Mouse (Mus musculus) liver, embryonic 16.5 days (tissue): ENCODE results near the gene Grin2b. TPM values are rescaled to one million over a fixed set of nuclear protein-coding genes. Genes with fewer than 3 reads are reported as not detected.

Source experiments
- ATAC-seq: fragments of 200-750 bp; cut with Nextera tagmentation; 2 replicates; pipeline ENCODE4 v1.8.0; 2017; ENCODE audit warnings: low read depth, mild to moderate bottlenecking, moderate number of reproducible peaks, moderate library complexity
- H3K27ac ChIP-seq: fragments of 300-500 bp; sonication (generic); 2 replicates; pipeline ENCODE4 v1.5.1; 2014; ENCODE audit warnings: mild to moderate bottlenecking, low read length
- H3K27me3 ChIP-seq: fragments of 300-500 bp; sonication (generic); 2 replicates; pipeline ENCODE4 v1.6.1; 2014; ENCODE audit warnings: low read depth, low read length, mixed read lengths; ENCODE audit not compliant: control insufficient read depth, insufficient read depth
- H3K36me3 ChIP-seq: fragments of 300-500 bp; sonication (generic); 2 replicates; pipeline ENCODE4 v1.6.1; 2014; ENCODE audit warnings: mild to moderate bottlenecking; ENCODE audit not compliant: control insufficient read depth, insufficient read depth
- H3K4me1 ChIP-seq: fragments of 300-500 bp; sonication (generic); 2 replicates; pipeline ENCODE4 v1.6.1; 2014; ENCODE audit warnings: low read depth, low read length, mixed read lengths; ENCODE audit not compliant: control insufficient read depth
- H3K4me2 ChIP-seq: fragments of 300-500 bp; sonication (generic); 2 replicates; pipeline ENCODE4 v1.6.1; 2014; ENCODE audit warnings: low read depth, low read length, mixed read lengths
- H3K4me3 ChIP-seq: fragments of 300-500 bp; sonication (generic); 2 replicates; pipeline ENCODE4 v1.5.1; 2014; ENCODE audit warnings: low read depth, mild to moderate bottlenecking, low read length
- H3K9ac ChIP-seq: fragments of 300-500 bp; sonication (generic); 2 replicates; pipeline ENCODE4 v1.6.1; 2014; ENCODE audit warnings: low read depth, low read length
- H3K9me3 ChIP-seq: fragments of 300-500 bp; sonication (generic); replicated peaks from 2 replicates; pipeline ENCODE4 v1.6.1; 2016; ENCODE audit warnings: low read length; ENCODE audit not compliant: control insufficient read depth
- WGBS: fragments of 180-500 bp; shearing (Covaris S2); extraction: QIAGEN DNeasy Blood & Tissue Kit; methylation state at CpG from one replicate; pipeline ENCODE4 v1.1.7; 2014; ENCODE audit not compliant: insufficient replicate concordance; 5-methylcytosine and 5-hydroxymethylcytosine counted together
- polyA plus RNA-seq: library from polyadenylated mRNA; unstranded; fragments of >200 nt; fragmentation: Nextera tagmentation; extraction: Ambion mirVana; gene quantifications from 2 replicates; pipeline ENCODE4 v1.2.1, GENCODE M21; 2015

The Grin2b gene
- polyA plus RNA-seq, 1 experiment from 2014 or later: not detected

DNA sequence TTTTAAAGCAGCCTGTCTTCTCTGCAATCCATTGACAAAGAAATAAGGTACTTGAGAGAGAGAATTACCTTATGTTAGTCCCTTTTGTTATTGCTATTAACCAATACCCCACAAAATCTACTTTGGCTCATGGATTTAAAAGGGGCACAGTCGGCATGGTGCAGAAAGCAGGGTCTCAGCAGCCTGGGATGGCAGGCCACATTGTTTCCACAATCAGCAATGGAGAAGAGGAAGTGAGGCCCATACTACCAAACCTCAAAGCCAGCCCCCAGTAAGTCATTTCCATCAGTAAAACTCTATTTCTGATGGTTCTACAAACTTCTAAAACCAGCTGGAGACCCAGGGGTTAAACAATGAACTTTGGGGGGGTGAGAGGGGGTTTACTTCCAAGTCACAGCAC, 417.2 kb downstream of the Grin2b start:
- H3K36me3 ChIP-seq: no peaks in the 10 kb centered on the region
- no peaks in the 10 kb centered on the region for H3K9me3 ChIP-seq
- H3K27me3 ChIP-seq: no peaks in the 10 kb centered on the region
- no peak for ATAC-seq
- no peaks in the 10 kb centered on the region for H3K4me1 ChIP-seq
- WGBS: 32% methylated on average over 1 of the region's 1 CpGs
- no peak overlapping the region for H3K9ac ChIP-seq
- no peak overlapping the region for H3K4me2 ChIP-seq
- H3K4me3 ChIP-seq: no peak overlapping the region
- H3K27ac ChIP-seq: no peak overlapping the region

DNA sequence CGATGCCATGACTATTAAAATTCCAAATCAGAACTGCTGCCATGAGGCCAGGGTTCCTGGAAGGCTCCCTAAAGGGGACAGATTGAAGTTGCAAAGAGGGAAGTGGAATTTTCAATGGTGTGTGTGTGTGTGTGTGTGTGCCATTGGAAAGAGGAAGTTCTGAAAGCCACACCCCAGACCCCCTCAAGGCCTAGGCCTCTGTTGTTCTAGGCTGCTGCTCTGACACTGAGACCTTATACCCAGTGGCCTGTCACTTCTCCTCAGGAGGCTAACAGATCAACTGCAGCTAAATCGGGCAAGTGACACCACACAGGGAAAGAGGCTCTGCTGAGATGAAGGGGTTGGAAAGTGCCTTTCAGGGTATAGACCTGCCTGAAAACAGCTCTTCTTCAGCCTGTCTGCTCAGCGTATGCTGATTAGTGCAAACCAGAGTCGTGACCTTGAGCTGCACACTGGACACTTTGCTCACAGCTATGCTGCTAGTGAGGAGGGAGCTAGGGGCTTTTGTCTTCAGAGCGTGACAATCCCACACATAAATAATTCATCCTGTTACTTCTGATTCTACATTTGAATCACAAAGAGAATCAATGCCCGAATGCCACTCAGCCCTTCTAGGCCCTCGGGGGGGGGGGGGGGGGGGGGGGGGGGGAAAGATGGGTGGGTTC, 424.8 kb downstream of the Grin2b start:
- Histone ChIP-seq H3K36me3 (no peaks in the 10 kb centered on the region), H3K4me2 (no peak overlapping the region), H3K27me3 (no peaks in the 10 kb centered on the region), H3K9me3 (no peaks in the 10 kb centered on the region), H3K4me3 (no peak overlapping the region), H3K9ac (no peak overlapping the region), H3K27ac (no peak overlapping the region), H3K4me1 (no peaks in the 10 kb centered on the region)
- 62% methylated on average over 6 of the region's 7 CpGs for WGBS
- 0 out of 2 replicates have a peak, but pooled peaks have one; percentile 24 for ATAC-seq

DNA sequence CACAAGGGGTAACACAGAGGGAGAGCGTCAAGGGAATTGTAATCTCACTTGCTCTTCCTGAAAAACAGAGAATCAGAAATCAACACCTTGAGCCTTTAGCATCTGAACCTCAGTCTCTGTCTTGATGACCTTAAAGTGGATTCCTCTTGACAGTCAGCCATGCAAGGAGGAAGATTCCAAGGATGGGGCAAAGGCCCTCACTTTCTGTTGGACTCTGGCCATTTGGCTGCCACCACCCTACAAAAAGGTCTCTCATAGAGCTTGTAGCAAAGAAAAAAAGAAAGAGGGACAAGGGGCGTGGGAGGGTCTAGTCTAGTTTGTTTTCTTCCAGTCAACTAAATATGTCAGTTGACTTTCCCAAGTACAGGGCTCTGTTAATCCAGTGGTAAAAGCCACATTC, 427.7 kb downstream of the Grin2b start:
- Histone ChIP-seq H3K36me3 (no peaks in the 10 kb centered on the region), H3K4me1 (no peaks in the 10 kb centered on the region), H3K9ac (no peak overlapping the region), H3K27ac (no peak overlapping the region), H3K27me3 (no peaks in the 10 kb centered on the region), H3K9me3 (no peaks in the 10 kb centered on the region), H3K4me2 (no peak overlapping the region), H3K4me3 (no peak overlapping the region)
- 58% methylated on average over 2 of the region's 2 CpGs for WGBS
- ATAC-seq: no peak

DNA sequence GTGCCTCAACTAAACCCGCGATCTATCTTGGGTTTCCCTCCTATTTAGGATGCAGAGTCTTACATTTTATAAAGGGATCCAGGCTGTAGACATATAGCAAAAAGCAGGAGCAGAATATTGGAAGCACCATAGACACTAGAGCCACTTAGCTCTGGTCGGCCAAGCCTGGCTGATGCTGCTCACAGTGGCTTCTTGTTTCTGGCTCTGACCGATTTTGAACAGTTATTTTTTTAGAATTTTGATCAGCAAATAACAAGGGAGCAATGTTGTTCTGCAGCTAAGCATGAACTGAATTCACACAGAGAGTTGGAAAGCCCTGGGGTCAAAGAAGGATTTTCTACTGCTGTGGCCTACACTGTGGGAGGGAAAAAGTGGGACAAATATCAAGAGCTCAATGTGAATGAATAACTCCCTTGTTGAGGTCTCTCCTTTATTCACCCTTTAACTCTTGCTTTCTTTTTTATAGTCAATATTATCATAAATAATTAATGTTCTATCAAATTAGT, 439.0 kb downstream of the Grin2b start:
- WGBS: 71% methylated on average over 4 of the region's 4 CpGs
- no peak overlapping the region for H3K4me2 ChIP-seq
- H3K4me1 ChIP-seq: no peaks in the 10 kb centered on the region
- no peaks in the 10 kb centered on the region for H3K36me3 ChIP-seq
- H3K27me3 ChIP-seq: no peaks in the 10 kb centered on the region
- H3K9ac ChIP-seq: no peak overlapping the region
- no peak overlapping the region for H3K27ac ChIP-seq
- no peak for ATAC-seq
- H3K4me3 ChIP-seq: no peak overlapping the region
- peaks cover 4% of the 10 kb centered on the region; the same call in 1 of the 2 replicates for H3K9me3 ChIP-seq

DNA sequence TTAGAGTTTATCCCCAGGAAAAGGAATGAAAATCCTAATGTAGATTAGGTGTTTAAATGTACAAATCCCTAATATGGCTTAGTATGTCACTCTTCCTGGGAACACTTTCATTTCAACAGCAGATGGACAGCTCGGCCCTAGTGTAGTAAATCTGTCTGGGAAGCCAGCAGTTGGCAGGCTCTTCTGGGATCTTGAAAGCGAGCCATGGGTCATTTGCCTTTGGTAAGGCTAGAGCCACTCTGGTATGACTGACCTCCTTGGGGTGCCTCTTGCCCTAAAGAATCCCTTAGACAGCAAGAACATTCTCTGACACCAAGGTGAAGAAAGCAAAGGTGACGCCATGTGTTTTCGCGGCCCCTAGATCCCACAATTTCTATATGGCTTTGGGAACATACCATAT, 446.2 kb downstream of the Grin2b start:
- no peak overlapping the region for H3K27ac ChIP-seq
- 70% methylated on average over 5 of the region's 5 CpGs for WGBS
- no peaks in the 10 kb centered on the region for H3K27me3 ChIP-seq
- H3K9me3 ChIP-seq: no peaks in the 10 kb centered on the region; the same call in 1 of the 2 replicates
- no peak for ATAC-seq
- no peak overlapping the region for H3K4me3 ChIP-seq
- H3K4me2 ChIP-seq: no peak overlapping the region
- no peak overlapping the region for H3K9ac ChIP-seq
- no peaks in the 10 kb centered on the region for H3K4me1 ChIP-seq
- H3K36me3 ChIP-seq: no peaks in the 10 kb centered on the region

DNA sequence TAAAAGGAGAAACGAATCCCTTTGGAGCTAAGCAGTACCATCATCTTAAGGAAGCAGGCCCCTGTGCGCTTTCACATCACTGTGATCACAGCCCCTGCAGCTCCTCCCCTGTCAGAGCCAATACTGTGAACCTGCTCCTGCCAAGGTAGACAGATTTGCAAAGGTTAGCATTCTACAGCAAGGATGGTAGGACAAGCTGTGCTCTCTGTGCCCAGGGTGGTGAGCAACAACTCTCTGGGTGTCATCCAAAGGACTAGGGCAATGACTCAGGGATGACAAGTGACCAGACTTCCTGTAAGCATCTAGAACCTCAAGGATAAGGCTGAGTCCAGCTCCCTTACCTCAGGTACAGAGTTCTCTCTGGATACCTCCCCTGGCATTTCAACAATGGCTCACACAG, 451.6 kb downstream of the Grin2b start:
- no peak for ATAC-seq
- Histone ChIP-seq H3K27me3 (no peaks in the 10 kb centered on the region), H3K9me3 (no peaks in the 10 kb centered on the region; the same call in 1 of the 2 replicates), H3K4me1 (no peaks in the 10 kb centered on the region), H3K36me3 (no peaks in the 10 kb centered on the region), H3K9ac (no peak overlapping the region), H3K27ac (no peak overlapping the region), H3K4me3 (no peak overlapping the region), H3K4me2 (no peak overlapping the region)
- WGBS: 57% methylated on average over 2 of the region's 2 CpGs

DNA sequence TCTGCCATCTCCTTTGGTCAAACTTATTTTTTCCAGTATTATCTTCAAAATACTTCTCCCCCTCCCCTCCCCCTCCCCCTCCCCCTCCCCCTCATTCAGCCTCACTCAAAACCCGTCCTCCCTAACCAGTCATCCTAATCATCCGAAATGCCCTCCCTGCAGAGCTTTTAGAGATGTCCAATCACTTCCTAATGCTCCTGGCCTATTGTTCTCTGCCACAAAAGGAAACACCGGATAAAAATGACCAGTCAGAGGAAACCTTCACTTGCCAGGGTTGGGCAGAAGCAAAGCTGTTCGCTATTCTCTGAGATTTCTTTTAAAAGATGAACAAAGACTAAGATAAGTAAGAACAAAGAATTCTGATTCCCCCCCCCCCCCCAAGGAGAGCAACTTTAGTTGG, 458.4 kb downstream of the Grin2b start:
- 40% methylated on average over 4 of the region's 4 CpGs for WGBS
- H3K4me2 ChIP-seq: no peak overlapping the region
- no peaks in the 10 kb centered on the region for H3K4me1 ChIP-seq
- H3K9me3 ChIP-seq: no peaks in the 10 kb centered on the region
- ATAC-seq: no peak
- H3K27ac ChIP-seq: no peak overlapping the region
- no peak overlapping the region for H3K4me3 ChIP-seq
- no peak overlapping the region for H3K9ac ChIP-seq
- H3K36me3 ChIP-seq: no peaks in the 10 kb centered on the region
- no peaks in the 10 kb centered on the region for H3K27me3 ChIP-seq

DNA sequence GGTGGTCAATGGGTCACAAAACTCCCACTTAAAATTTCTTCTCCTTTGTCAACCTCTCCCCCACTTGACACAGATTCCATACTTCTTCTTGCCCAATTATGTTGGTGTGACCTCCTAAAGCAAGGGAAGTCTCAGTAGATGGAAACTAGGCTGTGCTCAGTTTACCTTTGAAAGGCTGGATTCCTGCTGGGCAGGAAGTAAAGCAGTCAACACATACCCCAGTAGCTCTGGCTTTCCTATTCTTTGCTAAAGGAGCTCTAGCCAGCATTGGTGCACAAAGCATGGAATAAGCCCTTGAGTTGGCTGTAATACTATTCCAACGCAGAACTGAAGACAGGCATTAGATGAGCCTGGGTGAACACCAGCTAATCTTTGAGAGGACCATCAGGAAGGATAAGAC, 459.1 kb downstream of the Grin2b start:
- Histone ChIP-seq H3K9me3 (no peaks in the 10 kb centered on the region), H3K27me3 (no peaks in the 10 kb centered on the region), H3K27ac (no peak overlapping the region), H3K9ac (no peak overlapping the region), H3K4me2 (no peak overlapping the region), H3K4me3 (no peak overlapping the region), H3K36me3 (no peaks in the 10 kb centered on the region), H3K4me1 (no peaks in the 10 kb centered on the region)
- WGBS: 56% methylated on average over 1 of the region's 1 CpGs
- no peak for ATAC-seq

DNA sequence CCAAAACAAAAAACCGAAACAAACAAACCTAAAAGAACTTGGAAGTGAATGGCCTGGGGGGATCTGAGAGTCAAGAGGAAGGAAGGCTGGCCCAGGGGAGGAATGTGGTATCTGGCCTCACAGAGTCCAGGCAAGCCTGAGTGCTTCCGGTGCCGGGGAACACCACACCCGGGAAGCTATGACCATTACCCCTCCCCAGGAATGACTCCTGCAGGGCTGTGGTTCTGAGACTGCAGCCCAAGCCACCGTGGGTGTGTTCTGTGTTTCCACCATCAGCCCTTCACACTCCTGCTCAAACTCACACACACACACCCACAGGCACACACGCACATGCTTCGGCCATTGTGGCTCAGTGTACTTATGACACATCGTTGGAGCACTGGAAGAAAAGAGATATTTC, 459.6 kb downstream of the Grin2b start:
- Histone ChIP-seq H3K27ac (no peak overlapping the region), H3K4me2 (no peak overlapping the region), H3K36me3 (no peaks in the 10 kb centered on the region), H3K27me3 (no peaks in the 10 kb centered on the region), H3K9me3 (no peaks in the 10 kb centered on the region), H3K4me3 (no peak overlapping the region), H3K9ac (no peak overlapping the region), H3K4me1 (no peaks in the 10 kb centered on the region)
- ATAC-seq: no peak
- WGBS: 44% methylated on average over 8 of the region's 8 CpGs
